Mouse (Mus musculus) layer of hippocampus, adult 11-12 months (tissue): ENCODE data around the gene Gabpb1.

Experiments used
- DNase-seq: peaks from one replicate; pipeline ENCODE4 v3.0.0; 2022; ENCODE audit warnings: low spot score

Gene Gabpb1

DNA sequence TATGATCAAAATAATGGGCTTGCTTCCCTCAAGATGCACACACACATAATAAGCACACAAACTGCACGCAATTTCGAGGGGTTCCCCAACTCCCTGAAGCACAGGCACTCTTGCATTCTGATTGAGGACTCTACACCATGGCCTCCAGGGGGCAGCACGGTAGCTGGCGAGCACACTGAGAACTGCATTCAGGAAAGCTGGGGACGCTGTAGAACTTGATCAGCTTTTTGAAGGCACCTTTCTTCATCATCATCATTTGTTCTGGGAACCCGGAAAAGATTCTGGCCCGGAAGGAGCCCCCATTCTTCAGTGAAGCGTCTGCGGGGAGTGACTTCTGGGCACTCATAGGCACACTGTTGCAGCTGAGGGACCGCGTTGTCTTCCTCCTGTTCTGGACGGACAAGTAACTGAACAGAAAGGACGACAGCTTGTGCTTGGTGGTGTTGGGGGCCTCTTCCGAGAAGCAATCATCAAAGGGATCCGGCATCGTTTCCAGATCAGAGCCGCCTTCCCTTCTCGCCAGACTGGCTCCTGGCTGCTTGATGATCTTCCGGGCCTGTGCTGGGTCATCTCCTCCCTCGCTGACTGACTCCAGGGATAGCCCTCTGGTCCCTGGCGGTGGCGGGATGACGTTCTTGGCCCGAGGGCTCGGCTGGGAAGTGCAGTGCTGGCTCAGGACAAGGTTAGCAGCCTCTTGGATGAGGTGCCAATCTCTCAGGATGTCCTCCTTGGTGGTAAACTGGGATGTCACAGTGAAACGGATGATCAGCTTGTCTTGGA, 82.1 kb downstream of the Gabpb1 start:
- peak; percentile 55 for DNase-seq

DNA sequence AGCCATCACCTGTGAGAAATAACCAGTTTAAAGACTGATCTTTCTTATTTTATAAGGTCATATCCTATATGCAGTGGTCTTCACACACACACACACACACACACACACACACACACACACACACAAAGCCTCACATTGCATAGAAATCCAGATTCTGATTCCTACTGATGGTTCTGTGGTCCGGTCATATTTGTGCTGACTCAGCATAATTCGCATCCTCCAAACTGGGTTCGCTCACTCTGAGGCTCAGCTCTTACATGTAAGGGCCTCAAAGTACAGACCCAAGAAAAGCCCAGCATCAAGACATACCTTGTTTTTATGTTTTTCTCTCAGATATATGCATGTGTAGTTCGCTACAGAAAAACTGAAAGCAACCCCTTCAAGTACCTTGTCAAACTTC, 84.8 kb downstream of the Gabpb1 start:
- DNase-seq = no peak

DNA sequence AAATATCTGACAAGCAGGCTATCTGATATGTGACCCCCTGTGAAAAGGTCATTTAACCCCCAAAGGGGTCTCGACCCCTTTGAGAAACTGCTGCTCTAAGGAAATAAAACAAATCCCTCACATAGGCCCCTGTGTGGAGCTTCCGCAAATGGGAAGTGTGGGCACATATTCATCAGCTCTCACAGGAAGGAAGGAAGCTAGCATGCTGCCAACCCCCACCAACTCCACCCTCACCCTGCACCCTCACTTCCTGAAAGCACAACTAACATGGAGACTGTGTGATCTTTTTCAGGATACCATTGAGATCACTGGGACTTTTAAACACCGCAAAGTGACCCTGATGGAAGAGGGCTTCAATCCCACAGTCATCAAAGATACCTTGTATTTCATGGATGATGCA, 88.7 kb downstream of the Gabpb1 start:
- DNase-seq = no peak

DNA sequence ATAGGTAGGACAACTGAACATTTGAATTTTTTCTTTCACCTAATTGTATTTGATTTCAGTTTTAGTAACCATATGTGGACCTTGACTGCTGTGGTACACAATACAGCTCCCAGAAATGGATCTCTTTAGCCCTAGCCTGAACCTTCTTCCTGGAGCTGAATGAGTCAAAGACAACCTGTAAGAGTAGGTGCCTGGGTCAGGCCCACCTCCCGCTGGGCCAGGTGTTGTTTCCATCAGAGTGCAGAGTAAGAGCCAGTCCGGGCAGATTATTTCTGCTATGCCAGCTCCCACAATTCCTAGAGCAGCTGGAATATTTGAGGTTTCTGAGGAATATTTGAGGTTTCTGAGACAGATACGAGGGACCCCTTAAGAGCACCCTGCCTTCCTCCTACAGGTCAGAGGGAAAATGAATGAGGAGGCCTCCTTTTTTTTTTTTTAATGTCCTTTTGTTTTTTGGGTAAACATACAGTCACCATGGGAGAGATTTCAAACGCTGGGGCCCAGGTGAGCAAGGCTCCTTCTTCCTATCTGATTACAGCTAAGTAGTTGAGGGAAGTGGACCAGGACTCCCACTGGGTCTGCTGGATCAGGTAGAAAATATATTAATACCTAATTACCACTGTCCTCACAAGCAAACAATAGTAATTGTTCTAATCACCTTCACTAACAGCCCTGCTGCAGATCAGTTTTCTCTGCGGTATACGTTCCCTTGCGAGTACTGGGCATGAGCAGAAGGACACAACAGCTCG, 91.3 kb downstream of the Gabpb1 start:
- DNase-seq = no peak

DNA sequence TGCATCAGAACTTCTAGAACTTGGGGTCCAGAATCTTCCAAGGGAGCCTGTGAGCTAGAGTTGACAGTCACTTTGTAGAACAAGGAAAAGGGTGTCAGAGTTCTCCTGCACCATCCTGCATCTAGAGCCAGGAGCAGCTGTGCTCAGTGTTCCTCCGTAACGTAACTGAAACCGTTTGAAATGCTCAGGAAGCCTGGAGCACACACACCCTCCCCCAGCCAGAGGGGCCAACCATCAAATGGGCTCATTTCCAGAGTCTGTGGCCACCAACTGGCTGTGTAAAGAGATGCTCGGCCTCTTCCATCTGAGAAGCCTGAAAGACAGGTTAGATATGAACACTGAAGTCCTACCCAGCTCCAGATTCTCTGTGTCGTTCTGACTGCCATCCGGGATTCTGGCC, 92.2 kb downstream of the Gabpb1 start:
- DNase-seq = no peak

DNA sequence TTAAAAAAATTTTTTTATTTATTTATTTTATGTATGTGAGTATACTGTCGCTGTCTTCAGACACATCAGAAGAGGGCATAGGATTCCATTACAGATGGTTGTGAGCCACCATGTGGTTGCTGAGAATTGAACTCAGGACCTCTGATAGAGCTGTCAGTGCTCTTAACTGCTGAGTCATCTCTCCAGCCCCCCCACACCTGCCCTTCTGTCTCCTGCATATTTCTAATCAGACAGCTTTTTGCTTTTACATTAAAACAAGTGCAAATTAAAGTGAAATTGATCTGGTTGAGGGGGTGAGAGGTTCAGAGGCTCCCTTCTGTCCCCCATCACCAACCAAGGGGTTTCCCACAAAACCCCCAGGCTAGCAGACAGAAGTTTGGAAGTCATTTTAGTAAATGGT, 96.9 kb downstream of the Gabpb1 start:
- DNase-seq = no peak
